Mouse (Mus musculus) embryonic facial prominence, embryonic 15.5 days (tissue): ENCODE data around the gene Slc25a30. TPM values are rescaled to one million over a fixed set of nuclear protein-coding genes. Genes with fewer than 3 reads are reported as not detected.

Source experiments
- polyA plus RNA-seq: library from polyadenylated mRNA; unstranded; fragments of >200 nt; fragmentation: Nextera tagmentation; extraction: Ambion mirVana; gene quantifications from 2 replicates; pipeline ENCODE4 v1.2.1, GENCODE M21; 2015

Gene Slc25a30
- polyA plus RNA-seq, 1 experiment from 2014 or later: 3.8 TPM

Other genes starting within 250 kb of the Slc25a30 start
- gene Spert, start 193.9 kb downstream of the Slc25a30 start, polyA plus RNA-seq: not detected in 2 replicates
- gene Erich6b, start 144.8 kb downstream of the Slc25a30 start, polyA plus RNA-seq: not detected in 2 replicates
- gene Cog3, start 32.5 kb downstream of the Slc25a30 start, polyA plus RNA-seq: 20.8 TPM in 2 replicates
- gene Tpt1, start 58.1 kb upstream of the Slc25a30 start, polyA plus RNA-seq: 1,119 and 1,203 TPM in 2 replicates
- gene Kctd4, start 168.0 kb upstream of the Slc25a30 start, polyA plus RNA-seq: 0.85 and 1.5 TPM in 2 replicates
- 32.8 and 34.5 TPM in 2 replicates for gene Gtf2f2, start 223.8 kb upstream of the Slc25a30 start, polyA plus RNA-seq